Mouse (Mus musculus) CD4-positive, CD25-positive, alpha-beta regulatory T cell (primary cell): ENCODE measurements around the gene Nxpe4. TPM values are rescaled to one million over a fixed set of nuclear protein-coding genes. Genes with fewer than 3 reads are reported as not detected.

Source experiments
- polyA plus RNA-seq: library from polyadenylated mRNA; unstranded; fragments of 100-300 nt; shearing (Covaris generic); gene quantifications from one replicate; pipeline ENCODE4 v1.2.1, GENCODE M21; 2017

Gene Nxpe4
- 0.19 TPM for polyA plus RNA-seq

DNA sequence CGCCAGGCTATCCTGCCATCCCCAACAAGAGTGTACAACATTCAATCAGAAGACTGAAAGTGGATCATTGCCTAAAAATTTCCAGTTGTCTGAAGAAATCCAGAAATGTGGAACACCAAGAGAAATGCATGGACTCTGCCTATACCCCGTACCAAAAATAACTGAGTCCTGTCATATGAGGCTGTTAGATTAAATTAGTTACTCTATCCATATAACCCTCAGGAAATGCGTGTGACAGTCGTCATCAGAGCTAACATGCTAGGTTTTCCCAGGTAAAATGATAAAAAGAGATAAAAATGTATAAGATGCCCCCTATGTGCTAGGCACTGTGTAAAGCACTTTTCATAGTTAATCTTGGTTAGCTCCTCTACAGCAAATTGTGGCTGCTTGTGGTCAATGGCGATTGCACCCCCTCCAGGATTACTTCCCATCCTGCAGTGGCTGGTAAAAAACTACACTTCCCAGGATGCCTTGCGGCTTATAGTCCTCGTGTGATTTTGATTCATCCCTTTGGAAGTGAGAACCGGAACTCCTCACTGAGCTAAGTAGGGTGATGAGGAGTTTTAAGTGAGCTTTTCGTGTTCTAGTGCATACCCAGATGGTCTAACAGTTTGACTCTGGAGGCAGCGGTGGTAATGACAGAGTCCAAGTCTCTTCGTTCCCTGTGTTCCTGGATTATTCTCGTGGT lies at the start of gene Nxpe4:
Nxpe4 (plus strand) TSS at position 519 of the 688 bp plus-strand sequence.

GRCm38 (mm10) chr9:48353148-48353698 lies 191.4 kb downstream of the Nxpe4 start, which contains the start of gene Nxpe2:
Gene Nxpe2, minus strand, starts transcription at chr9:48353454.

Other genes starting within 250 kb of the Nxpe4 start
- gene Nxpe2, start 191.4 kb downstream of the Nxpe4 start, polyA plus RNA-seq: not detected